Mouse (Mus musculus): ENCODE results near the gene Cldn34c1.
A peak's percentile ranks its signal among the peaks of the same experiment; 100 is the strongest.
"Not testable (repeated sequence)": the region's sequence is repeated elsewhere in the genome, so short reads cannot be mapped to it uniquely, and the experiment has no call there.

Gene Cldn34c1

GRCm38 (mm10) chrX:123103291-123104260 lies at the start of gene Cldn34c1:
Gene Cldn34c1 (plus strand): TSS chrX:123103495.
- peak; percentile 79 for DNase-seq

- no peak for DNase-seq
Measured at GRCm38 (mm10) chrX:123087441-123087840, 15.9 kb upstream of the Cldn34c1 start.

GRCm38 (mm10) chrX:123102806-123103205 lies 489 bp upstream of the Cldn34c1 start:
- not testable (repeated sequence) for DNase-seq

GRCm38 (mm10) chrX:123104692-123105091 lies 1.4 kb downstream of the Cldn34c1 start:
- DNase-seq = not testable (repeated sequence)

GRCm38 (mm10) chrX:123222381-123222780 lies 119.1 kb downstream of the Cldn34c1 start, which contains the start of gene Srsx:
Gene Srsx (minus strand): TSS chrX:123222481.
- not testable (repeated sequence) for DNase-seq
